Mouse (Mus musculus) lung, adult 10 weeks (tissue): ENCODE measurements around the gene Olfr15. TPM values are rescaled to one million over a fixed set of nuclear protein-coding genes. Genes with fewer than 3 reads are reported as not detected.

Source experiments
- polyA plus RNA-seq: library from polyadenylated mRNA; stranded (reverse); fragments of 350-450 nt; fragmentation: Illumina TruSeq; extraction: RNeasy Lipid Tissue Mini Kit (QIAGEN cat#74804); gene quantifications from one replicate; pipeline ENCODE4 v1.2.3, GENCODE M21; 2014; ENCODE audit warnings: low read depth, low replicate concordance; ENCODE audit not compliant: insufficient read depth

Gene Olfr15
- polyA plus RNA-seq = not detected

GRCm38 (mm10) chr16:3830588-3831109, at the start of gene Olfr15:
Gene Olfr15 (plus strand): TSS chr16:3830878.

GRCm38 (mm10) chr16:3846711-3847518, 16.2 kb downstream of the Olfr15 start, which contains the start of gene Zfp174:
Gene Zfp174 (plus strand): TSS chr16:3847268.

GRCm38 (mm10) chr16:3872216-3873047, 41.8 kb downstream of the Olfr15 start, which contains the start of gene Naa60:
Gene Naa60 (plus strand): TSS chr16:3872375.

GRCm38 (mm10) chr16:3884201-3885064, 53.8 kb downstream of the Olfr15 start, which contains the start of the genes Zfp597 and Gm20695:
Gene Zfp597 (minus strand): TSS chr16:3884561.
Gene Gm20695 (plus strand): TSS chr16:3884648.

Other genes starting within 250 kb of the Olfr15 start
- gene Olfr161, start 239.8 kb upstream of the Olfr15 start, polyA plus RNA-seq = not detected
- gene Mefv, start 112.8 kb upstream of the Olfr15 start, polyA plus RNA-seq = 0.71 TPM
- gene Zfp263, start 86.8 kb upstream of the Olfr15 start, polyA plus RNA-seq = 11.0 TPM
- gene Zfp174, start 16.4 kb downstream of the Olfr15 start, polyA plus RNA-seq = 0.40 TPM
- gene Naa60, start 41.5 kb downstream of the Olfr15 start, polyA plus RNA-seq = 27.7 TPM
- 6.5 TPM for gene Zfp597, start 53.7 kb downstream of the Olfr15 start, polyA plus RNA-seq
- gene Gm20695, start 53.8 kb downstream of the Olfr15 start, polyA plus RNA-seq = 0.39 TPM
- gene 1700037C18Rik, start 77.8 kb downstream of the Olfr15 start, polyA plus RNA-seq = 15.3 TPM
- 17.5 TPM for gene Cluap1, start 77.9 kb downstream of the Olfr15 start, polyA plus RNA-seq
- 1.00 TPM for gene Nlrc3, start 145.8 kb downstream of the Olfr15 start, polyA plus RNA-seq
- gene Slx4, start 172.9 kb downstream of the Olfr15 start, polyA plus RNA-seq = 5.6 TPM
- not detected for gene Dnase1, start 206.1 kb downstream of the Olfr15 start, polyA plus RNA-seq
- gene Trap1, start 246.9 kb downstream of the Olfr15 start, polyA plus RNA-seq = 39.3 TPM